Mouse (Mus musculus): ENCODE measurements around the gene Ahrr. TPM values are rescaled to one million over a fixed set of nuclear protein-coding genes. Genes with fewer than 3 reads are reported as not detected.

Gene Ahrr
- 2.3 and 2.5 TPM in 2 replicates for polyA plus RNA-seq (2012; rRNA removed)

DNA sequence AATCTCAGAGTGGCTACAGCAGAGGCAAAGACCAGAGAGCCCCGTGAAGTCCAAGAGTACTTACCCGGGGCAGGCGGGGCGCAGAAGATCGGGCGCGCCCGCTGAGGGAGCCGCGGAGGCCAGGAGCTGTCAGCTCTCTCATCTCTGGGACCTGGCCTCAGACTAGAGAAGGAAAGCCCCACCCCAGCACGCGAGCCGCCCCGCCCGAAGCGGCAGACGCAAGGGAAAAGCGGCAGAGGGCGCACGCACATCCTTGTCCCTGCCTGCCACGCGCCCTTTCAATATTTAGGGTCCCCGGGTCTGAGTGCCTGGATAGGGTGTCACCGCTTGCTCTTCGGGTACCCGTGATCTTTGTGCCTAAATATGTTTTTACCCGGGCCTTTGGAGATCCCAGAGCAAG lies at the start of gene Ahrr:
Gene Ahrr, minus strand, starts transcription at position 165 of the 400 bp plus-strand sequence.

DNA sequence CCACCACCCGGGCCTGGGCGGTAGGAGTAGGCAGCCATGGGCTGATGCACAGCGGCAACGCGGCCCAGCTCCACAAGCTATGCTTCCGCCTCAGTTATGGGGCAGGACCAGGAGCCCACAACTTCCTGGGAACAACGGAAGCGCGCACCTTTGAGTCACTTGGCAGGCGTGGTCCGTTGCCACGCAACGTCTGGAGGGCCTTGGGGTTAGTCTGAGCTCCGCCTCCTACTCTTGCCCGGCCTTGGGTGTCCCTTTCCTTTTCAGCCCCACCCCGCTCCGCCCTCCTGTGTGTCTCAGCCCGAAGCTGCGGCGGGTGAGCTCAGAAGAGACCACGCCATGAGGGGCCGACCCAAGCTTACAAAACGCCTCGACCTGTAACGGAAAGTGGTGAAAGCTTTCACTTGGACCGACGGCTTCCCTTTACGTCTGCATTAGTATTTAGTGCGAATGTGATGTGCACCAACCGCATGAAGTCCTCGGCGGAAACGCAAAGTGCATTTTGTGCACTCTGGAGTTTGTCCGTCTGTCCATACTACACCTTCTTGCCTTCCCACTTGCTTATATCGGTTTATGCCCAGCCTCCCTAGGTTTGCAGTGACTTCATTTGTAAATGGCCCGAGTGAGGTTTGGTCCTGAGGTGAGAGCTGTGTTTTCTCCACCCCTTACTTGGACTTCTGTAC lies 25.2 kb upstream of the Ahrr start, which contains the start of gene Pdcd6:
Gene Pdcd6, minus strand, starts transcription at position 411 of the 680 bp plus-strand sequence.

DNA sequence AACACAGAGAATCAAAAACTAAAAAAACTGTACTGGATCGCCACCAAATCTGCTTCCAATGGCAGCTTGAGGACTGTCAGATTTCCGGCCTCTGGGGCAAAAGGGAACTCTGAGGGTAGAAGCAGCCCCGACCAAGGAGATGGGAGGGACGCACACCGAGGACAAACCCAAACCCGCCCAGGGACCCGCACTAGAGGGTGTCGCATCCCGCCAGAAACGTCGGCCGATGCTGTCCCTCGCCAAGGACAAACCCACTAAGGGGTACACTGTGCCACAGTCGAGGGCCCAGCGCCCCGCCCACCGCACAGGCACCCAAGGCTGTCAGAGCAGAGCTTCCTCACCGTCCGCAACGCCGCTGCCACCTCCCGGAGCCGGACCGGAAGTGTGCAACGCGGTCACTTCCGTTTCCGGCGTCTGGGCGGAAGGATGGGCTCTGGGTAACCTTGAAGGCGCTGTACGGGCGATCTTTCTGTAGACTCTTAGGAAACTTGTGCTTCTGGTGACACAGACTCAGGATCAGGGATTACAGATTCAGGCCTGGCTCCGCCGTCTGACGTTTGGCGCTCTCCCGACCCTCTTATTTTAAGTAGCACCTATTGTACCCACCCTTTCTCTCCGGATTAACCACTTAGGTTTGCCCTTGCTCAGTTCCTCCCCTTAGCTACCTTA lies 83.7 kb downstream of the Ahrr start, which contains the start of gene Exoc3:
Gene Exoc3, minus strand, starts transcription at position 416 of the 669 bp plus-strand sequence.

Other genes with a start within 250 kb of the Ahrr start
- gene Cep72, start 230.0 kb downstream of the Ahrr start, polyA plus RNA-seq (2012; rRNA removed): 7.2 TPM in 2 replicates
- 0.37 and 0.45 TPM in 2 replicates for gene Slc9a3, start 170.9 kb downstream of the Ahrr start, polyA plus RNA-seq (2012; rRNA removed)
- gene Exoc3, start 83.6 kb downstream of the Ahrr start, polyA plus RNA-seq (2012; rRNA removed): 58.7 and 62.9 TPM in 2 replicates
- gene Pdcd6, start 25.2 kb upstream of the Ahrr start, polyA plus RNA-seq (2012; rRNA removed): 141 and 148 TPM in 2 replicates
- gene Sdha, start 57.9 kb upstream of the Ahrr start, polyA plus RNA-seq (2012; rRNA removed): 150 and 162 TPM in 2 replicates
- gene Ccdc127, start 58.0 kb upstream of the Ahrr start, polyA plus RNA-seq (2012; rRNA removed): 20.5 and 21.8 TPM in 2 replicates
- gene Lrrc14b, start 71.7 kb upstream of the Ahrr start, polyA plus RNA-seq (2012; rRNA removed): 0.09 and 0.40 TPM in 2 replicates
- 3.2 and 3.3 TPM in 2 replicates for gene Zfp72, start 98.5 kb upstream of the Ahrr start, polyA plus RNA-seq (2012; rRNA removed)
- 29.9 and 39.2 TPM in 2 replicates for gene Ftl1-ps1, start 107.4 kb upstream of the Ahrr start, polyA plus RNA-seq (2012; rRNA removed)
- 6.6 and 7.0 TPM in 2 replicates for gene Zfp825, start 201.7 kb upstream of the Ahrr start, polyA plus RNA-seq (2012; rRNA removed)

All from central nervous system, embryonic 18 days (tissue).